Mouse (Mus musculus) thymus, postnatal 14 days (tissue): ENCODE results near the gene Klhl12.
A peak's percentile ranks its signal among the peaks of the same experiment; 100 is the strongest.
"Not testable (repeated sequence)": the region's sequence is repeated elsewhere in the genome, so short reads cannot be mapped to it uniquely, and the experiment has no call there.

Source experiments
- DNase-seq: peaks from one replicate; pipeline ENCODE4 v3.0.0; 2021

Gene Klhl12

DNA sequence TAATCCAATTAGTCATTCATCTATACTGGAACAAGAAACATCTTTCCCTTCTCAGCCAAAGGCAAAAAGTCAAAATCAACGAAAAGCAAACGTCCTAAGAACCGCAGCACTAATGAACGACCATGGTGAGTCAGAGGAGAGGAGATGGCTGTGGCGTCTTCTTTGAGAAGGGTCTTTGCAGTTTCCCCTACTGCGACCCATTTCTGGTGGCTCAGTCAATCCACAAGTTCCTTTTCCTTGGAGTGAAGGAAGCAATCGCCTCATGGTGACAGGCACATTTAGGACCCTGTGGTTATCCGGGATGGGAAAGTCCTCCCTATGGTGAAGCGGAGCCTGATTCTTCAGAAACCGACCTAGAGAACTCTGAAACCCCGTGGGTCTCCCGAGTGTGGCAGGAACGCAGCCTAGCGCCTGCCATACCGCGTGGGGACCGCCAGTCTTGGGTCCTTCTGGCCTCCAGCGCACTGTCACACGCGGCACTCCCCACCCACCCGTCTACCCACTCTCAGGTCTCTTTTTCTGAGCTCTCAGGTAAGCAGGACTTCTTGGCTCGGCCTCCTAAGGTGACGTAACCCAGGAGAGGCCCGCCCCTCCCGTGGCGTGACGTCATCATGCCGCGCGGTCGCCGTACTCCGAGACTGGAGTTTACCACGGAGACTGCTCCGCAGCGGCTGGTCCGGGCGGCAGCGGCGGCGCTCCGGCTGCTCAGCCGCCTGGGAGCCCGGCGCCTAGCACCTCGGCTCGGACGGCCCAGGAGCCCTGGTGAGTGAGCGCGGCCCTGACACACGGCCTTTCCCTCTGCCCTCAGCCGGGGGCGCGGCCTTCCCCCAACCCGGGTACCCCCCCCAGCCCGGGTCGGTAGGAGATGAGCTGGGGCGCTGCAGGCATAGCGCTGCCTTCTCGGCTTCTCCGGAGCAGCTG lies at the start of gene Klhl12:
Gene Klhl12, plus strand, starts transcription at position 628 of the 921 bp plus-strand sequence.
- DNase-seq, result peak; percentile 99

DNA sequence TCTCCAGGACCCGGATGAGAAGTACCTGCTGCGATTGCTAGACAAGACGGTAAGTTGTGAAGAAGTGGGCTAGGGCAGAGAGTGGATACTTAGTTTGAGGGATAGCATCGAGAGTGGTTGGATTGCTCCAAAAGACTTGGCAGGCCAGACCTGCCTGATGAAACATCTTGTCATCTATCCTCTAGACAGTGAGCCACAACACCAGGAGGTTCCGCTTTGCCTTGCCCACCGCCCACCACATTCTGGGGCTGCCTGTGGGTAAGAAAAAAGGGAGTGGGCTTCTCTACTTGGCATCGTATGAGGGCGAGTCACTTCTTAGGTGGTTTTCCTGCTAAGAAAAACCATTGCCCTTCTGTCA lies 48.9 kb upstream of the Klhl12 start:
- no peak for DNase-seq

DNA sequence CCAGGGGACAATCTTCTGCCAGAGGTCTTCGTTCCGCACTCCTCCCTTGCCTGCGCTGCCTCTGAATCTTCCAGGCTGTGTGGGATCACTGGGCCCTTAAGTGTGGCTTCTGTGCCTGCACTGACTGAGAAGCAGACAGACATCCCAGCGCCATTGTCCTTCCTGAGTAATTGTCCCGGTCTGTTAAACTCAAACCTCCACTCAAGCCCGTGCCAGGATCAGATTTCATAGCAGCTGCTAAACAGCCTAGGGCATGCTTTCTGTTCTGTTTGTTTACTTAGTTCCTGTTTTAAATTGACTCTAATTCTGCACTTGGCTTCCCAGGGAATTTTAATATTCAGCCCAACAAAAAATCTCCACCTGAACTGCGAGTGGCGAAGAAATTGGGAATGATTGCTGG lies 47.3 kb upstream of the Klhl12 start:
- no peak for DNase-seq

DNA sequence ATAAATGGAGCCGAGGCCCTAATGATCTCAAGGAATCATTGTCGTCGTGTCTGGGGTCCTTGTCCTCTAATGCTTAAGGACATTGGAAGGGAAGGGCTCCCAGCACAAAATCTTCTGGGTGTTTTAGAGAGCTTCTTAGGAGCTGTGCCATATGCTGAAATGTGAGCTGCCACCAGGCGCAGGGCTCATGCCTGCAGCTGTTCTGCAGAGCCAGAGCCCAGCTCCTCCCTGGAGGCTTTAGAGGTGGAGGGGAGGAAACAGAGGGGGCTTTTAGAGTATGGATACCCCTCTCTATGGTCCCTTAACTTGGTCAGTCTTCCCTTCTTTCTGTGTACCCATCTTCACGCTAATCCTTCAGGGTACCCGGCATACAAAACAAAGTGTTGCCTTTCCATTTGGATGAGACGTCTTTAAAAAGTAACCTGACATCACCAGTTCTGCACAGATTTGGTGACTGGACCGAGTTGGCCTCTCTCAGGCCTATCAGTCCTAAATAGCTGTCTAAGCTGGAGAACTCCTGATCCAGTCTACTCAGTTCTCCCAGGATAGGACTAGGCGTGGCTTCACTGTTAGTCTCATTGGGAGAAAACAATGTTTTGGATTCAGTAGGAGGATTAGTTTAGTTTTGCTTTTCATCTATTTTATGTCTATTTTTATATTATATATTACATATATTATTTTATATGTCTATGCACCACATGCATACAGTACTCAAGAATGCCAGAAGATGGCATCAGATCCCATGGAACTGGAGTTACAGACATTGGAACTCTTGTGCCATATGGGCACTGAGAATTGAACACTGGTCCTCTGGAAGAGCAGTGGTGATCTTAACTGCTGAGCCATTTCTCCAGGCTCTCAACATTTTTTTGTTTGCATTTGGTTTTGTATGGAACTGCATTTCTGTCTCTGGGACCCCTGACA lies 43.4 kb upstream of the Klhl12 start:
- DNase-seq, result no peak

DNA sequence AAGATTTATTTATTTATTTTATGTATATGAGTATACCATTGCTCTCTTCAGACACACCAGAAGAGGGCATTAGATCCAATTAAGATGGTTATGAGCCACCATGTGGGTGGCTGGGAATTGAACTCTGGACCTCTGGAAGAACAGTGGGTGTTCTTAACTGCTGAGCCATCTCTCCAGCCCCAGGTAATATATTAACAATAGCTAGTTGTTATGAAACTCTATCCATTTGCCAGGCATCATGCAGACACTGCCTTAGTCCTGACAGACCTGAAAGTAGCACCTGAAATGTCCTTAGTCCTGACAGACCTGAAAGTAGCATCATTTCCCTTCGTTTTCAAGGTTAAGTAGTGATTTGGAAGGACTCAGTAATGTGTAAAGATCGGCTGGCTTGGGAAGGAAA lies 41.3 kb upstream of the Klhl12 start:
- no peak for DNase-seq

DNA sequence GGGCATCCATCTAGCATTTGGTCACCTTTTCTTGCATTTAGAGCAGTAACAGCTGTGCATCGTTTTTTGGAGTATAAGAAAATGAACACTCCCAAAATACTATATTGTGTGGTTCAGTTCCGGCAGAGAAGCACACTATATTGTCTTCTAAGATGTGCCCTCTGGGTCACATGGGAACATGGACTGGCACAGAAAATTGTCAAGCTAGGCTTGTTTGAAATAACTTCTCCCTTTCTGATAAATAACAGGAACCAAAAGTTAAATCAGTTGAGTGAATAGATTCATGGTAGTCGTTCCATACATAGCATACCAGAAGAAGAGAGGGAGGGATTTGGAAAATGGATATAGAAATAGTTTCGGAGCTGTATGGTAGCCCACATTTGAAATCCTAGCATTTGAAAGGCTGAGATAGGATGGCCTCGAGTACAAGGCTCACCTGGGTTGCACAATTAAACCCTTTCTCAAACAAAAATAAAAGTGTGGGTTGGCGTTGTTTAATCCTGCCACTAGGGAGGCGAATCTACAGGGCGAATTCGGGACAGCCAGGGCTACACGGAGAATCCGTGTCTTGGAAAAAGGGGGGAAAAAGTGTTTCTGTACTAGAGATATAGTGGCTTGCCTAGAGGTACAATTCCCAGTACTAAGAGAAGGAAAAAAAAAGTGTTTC lies 40.7 kb upstream of the Klhl12 start:
- no peak for DNase-seq

DNA sequence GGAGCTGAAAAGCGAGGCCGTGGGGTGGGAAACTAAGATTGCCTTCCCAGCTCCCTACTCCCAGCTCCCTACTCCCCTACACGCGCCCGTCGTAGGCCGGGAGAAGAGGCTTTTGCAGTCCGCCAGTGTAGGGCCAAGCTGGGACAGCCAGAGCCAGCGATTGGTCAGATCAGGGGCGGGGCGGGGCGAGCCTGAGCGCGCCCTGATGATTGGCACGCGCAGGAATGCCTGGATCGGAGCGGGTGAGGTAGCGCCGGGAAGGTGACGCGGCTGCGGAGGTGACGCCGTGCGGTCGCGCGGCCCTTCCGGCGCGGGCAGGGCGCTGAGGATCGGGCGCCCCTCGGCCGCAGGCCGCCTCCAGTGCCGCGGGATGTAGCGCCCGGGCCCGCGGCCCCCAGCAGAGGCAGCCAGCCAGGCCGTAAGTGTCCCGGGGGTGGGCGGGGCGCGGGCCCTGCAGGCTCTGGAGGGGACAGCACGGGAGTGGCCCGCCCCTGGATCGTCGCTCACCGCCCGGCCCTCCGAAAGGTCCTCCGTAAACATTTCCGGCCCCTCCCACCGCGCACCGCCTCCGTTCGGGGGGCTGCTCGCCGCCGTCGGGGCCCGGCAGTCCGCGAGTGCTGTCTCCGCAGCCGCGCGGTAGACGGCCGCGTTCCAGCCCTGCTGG lies 40.0 kb upstream of the Klhl12 start, which contains the start of gene Adipor1:
Gene Adipor1, plus strand, starts transcription at position 211 of the 664 bp plus-strand sequence.
- peak; percentile 96 for DNase-seq

DNA sequence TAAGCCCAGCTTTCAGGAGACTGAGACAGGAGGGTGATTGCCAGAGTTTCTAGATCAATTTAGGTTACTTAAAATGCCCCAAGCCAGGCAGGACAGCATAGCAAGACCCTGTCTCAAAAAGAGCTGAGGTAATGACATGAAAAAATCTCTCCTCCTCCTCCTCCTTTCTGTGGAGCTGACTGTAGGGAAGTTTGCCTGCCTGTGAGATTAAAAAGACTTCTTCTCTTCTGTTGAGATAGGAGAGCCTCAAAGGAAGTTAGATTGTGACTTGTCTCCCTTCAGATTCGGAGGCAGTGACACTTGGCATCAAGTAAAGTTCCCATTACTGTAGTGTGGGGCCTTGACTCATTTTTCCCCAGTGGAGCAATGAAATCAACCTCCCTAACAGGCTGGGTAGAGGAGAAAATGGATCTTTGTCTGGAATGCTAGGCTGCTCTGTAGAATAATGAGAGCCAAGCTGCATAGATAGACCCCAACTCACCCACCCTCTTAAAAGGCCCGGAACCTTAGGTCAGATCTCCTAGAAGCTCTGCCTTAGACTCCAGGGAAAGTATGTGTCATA lies 36.8 kb upstream of the Klhl12 start:
- no peak for DNase-seq

DNA sequence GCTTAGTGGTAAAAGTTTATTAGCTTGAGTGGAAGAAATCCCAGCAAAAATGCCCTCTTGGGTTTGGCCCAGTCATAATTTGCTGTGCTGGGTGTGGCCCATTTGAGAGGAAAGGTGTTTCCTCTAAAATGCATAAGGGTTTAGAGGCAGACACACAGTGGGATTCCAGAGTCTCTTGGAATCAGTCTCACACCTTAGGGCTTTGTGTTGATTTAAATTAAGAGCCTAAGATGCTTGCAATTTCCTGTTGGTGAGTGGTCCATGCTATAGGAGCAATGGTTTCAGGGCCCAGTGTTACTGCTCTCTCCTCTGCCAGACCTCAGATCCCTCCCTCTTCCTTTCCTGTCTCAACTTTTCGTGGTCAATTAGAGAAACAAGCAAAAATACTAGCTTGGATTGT lies 36.2 kb upstream of the Klhl12 start:
- no peak for DNase-seq

DNA sequence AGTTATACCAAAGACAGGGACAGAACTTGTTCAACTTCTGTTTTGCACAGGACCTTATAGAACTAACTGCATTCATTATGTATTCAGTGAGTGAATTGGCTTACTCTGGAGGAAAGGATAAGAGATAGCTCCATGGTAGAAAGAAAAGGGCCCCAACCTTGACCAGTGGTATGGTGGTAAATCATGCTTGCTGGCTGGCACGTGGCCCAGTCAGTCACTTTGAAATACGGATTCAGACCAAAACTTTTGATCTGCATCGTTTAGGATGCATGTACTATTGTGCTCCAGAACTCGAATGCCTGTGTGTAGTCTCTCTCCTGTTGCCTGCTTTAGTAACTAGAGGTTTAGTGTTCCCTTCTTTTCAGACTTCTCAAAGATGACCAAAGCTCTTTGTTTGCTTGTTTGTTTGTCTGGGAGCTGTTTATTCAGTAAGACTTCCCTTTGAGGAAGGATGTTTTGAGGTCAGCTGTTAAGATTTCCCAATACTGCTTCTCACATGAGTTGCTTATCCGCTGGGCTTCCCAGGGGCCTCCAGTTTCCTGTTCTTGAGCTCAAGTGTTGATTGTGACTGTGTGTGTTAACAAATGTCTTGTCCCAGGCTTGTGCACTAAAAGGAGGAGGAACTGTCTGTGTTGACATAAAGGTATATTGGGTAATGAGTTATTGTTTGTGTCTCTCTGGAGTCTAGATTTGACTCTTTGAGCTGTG lies 35.4 kb upstream of the Klhl12 start:
- no peak for DNase-seq

DNA sequence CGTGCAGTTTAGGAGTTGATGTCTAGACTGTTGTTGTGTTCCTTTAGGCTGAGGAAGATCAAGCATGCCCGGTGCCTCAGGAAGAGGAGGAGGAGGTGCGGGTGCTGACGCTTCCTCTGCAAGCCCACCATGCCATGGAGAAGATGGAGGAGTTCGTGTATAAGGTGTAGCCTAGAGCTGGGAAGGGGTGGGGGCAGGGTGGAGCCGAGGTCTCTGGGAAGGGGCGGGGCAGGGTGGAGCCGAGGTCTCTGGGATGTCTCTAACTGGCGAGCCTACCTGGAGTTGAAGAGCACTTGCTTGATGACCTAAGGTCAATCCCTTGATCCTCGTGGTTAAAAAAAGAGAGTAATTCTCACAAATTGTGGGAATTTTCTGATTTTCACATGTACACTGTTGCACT lies 31.4 kb upstream of the Klhl12 start:
- no peak for DNase-seq

DNA sequence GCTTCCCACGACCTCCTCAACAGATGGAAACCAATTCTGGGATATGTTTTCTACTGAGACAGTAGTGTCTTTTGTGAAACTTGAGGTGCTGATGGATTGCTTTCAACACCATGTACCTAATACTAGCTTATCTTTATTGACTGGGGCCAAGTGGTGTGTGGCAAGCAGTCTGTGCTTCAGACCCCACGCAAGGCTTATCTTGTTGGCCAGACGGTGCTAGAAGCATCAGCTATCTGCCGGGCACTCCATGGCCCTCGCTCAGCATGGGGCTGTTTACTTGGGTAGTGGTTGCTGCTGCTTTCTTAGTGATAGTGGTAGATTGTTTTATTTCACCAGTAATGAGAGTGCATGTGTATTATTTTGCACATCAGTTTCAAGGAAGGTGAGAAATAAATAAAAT lies 29.0 kb upstream of the Klhl12 start:
- DNase-seq, result no peak

DNA sequence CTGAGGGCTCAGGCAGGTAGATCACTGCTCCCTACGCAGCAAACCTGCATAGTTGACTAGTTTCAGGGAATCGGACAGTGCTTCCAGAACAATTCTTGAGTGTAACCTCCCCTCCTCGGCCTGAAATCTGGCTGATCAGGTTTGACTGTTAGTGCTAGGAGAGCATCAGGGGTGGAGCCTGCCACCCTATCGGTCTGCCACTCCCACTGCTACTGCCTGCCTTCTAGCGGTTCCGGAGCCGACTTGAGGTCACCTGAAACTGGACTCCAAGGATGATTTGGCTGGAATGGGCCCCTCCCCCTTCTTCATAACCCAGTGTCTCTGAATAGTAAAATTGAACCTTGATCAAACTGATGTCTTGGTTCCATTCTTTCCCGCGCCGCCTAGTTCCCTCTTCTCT lies 22.3 kb upstream of the Klhl12 start:
- no peak for DNase-seq

DNA sequence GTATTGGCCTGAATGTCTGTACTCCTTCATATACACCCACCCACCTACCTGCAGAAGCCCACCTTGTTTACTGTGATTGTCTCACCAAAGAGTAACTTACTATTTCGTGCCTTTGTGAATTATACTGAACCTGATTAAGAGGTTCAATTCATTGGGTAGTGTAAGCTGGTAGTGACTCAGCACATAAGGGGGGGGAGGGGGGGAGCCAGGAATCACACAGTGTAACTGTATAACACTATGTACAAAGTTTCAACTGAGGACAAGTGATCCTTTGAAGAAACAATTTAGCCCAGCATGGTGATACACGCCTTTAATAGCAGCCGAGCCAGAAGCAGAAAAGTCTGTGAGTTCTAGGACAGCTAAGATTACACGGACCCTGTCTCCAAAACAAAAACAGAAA lies 21.9 kb upstream of the Klhl12 start:
- DNase-seq, result no peak

DNA sequence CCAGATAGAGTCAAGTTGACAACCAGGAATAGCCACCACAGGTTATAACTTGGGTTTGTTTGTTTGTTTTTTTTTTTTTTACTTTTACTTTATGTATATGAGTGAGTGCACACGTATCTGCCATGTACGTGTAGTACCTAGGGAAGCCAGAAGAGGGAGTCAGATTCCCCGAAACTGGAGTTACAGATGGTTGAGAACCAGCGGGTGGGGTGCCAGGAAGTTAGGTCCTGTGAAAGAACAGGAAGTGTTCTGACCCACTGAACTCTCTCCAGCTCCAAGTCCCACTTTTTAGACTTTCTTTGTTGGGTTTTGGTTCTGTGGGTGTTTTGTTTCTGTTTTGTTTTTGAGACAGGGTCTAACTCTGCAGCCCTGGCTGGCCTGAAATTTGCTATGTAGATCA lies 19.9 kb upstream of the Klhl12 start:
- DNase-seq, result peak; percentile 49

DNA sequence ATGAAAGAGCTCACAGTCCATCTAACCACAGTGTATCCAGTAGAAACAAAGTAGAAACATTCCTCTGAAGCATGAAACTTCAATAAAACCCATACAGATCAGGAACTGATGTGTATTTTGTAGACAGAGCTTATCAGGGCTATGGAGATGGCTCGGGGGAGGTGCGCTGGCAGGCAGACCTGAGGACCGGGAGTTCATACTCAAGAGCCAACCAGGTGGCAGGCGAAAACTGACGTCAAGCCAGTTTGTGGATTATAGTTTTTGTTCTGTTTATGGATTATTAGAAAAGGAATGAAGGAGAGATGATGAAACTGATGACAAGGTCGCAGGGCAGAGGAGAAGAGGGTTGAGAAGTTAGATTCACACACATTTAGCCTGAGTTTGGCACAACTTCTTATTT lies 14.9 kb upstream of the Klhl12 start:
- no peak for DNase-seq

DNA sequence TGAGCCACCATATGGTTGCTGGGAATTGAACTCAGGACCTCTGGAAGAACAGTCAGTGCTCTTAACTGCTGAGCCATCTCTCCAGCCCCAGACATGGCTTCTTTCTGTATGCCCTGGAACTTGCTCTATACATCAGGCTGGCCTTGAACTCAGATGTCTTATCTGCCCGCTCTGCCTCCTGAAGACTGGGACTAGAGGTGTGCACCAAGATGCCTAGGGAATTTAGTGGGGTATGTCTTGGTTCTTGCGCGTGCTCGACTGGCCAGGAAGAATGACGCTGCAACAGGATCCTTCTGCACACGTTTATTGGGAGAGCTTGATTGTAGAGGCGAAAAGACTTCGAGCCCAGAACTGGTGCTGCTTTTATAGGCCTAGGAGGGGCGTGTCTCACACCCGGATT lies 13.6 kb upstream of the Klhl12 start:
- DNase-seq, result not testable (repeated sequence)

DNA sequence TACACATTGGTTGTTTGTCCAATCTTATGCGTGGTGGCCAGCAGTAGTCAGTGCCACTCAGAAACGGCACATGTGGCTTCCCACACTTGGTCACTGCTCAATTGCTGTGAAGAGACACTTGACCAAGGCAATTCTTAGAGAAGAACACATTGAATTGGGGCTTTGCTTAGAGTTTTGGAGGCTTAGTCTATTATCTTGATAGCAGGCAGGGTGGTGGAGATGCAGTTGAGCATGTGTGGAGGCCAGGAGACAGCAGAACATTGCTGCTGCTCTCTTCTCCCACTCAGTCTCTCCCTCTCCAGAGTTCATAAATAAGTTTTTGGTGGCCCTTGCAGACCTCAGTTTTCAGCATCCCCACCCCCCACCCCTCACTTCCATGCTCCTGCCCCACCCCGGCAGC lies 12.9 kb upstream of the Klhl12 start:
- no peak for DNase-seq

DNA sequence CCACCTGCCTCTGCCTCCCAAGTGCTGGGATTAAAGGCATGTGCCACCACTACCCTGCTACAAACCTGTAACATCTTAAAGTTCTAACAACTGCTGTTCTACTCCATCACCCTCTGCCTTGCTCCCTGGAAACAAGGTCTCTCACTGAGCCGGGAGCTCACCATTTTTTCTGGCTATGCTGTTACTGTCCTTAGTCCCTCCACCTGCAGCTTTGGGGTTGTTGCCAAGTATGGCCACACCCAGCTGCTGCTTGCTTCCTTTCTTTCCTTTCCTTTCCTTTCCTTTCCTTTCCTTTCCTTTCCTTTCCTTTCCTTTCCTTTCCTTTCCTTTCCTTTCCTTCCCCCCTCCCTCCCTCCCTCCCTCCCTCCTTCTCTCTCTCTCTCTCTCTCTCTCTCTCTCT lies 12.0 kb upstream of the Klhl12 start:
- not testable (repeated sequence) for DNase-seq

DNA sequence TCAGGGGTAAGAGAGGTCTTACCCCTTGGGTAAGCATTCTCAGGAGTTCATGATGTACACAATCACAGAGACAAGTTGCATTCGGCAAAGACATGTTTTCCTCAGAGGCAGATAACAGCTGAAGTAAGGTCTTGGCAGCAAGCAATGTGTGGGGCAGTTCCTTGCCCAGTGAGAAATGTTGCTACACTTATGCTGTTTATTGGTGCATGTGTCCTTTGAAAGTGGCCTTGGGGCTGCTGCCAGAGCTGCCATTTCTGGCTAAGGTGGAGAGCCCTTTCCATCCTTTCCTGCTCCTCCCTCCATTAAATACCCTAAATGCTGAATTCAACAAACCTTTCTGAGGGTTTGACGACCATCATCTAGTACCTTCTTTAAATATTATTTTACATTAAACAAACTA lies 9.9 kb upstream of the Klhl12 start:
- no peak for DNase-seq

DNA sequence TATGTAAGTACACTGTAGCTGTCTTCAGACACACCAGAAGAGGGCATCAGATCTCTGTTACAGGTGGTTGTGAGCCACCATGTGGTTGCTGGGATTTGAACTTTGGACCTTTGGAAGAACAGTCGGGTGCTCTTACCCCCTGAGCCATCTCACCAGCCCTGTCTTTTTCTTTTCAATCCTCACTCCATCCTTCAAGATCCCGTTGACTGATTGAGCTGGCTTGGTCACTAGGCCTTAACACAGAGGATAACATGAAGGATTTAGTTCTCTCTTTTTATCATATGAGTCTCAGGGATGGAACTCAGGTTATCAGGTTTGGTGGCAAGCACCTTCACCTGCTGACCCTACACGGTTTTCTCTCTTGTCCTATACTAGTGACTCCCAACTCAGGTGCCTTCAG lies 6.8 kb upstream of the Klhl12 start:
- not testable (repeated sequence) for DNase-seq

DNA sequence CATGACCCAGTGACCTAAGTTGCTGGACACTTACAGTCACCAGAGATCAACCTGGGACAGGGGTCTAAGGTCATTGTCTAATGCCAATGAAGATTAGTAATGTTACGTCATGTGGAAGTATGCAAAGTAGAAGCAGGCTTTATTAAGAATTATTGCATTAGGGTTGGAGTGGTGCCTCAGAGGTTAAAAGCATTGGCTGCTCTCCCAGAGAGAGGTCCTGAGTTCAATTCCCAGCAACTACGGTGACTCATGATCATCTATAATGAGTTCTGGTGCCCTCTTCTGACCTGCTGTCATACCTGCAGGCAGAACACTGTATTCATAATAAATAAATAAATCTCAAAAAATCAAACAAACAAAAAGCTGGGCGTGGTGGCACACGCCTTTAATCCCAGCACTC lies 5.1 kb upstream of the Klhl12 start:
- DNase-seq, result no peak
